Mouse (Mus musculus): ENCODE measurements around the gene Olfr149. TPM values are rescaled to one million over a fixed set of nuclear protein-coding genes. Genes with fewer than 3 reads are reported as not detected.

Gene Olfr149
- polyA plus RNA-seq, 1 experiment from 2014 or later = not detected

GRCm38 (mm10) chr9:39678557-39678956 is 28.4 kb downstream of the Olfr149 start:
- WGBS = 92% methylated on average over 2 of the region's 2 CpGs
- no peak overlapping the region for H3K4me3 ChIP-seq (ENCODE audit: low read depth, low read length)
- H3K4me2 ChIP-seq (replicated peaks; ENCODE audit: low read depth, low read length) = no peak overlapping the region
- no peak overlapping the region for H3K27ac ChIP-seq (ENCODE audit: low read length)
- no peaks in the 10 kb centered on the region for H3K9me3 ChIP-seq (ENCODE audit: control insufficient read depth, low read depth, low read length)
- no peaks in the 10 kb centered on the region for H3K4me1 ChIP-seq (ENCODE audit: control insufficient read depth, insufficient read depth, low read length)
- no peaks in the 10 kb centered on the region for H3K27me3 ChIP-seq (ENCODE audit: control insufficient read depth, insufficient read depth, low read length)
- ATAC-seq (ENCODE audit: insufficient number of reproducible peaks, insufficient read depth, low FRiP score, low read depth) = no peak
- no peak overlapping the region for H3K9ac ChIP-seq (replicated peaks; ENCODE audit: low read depth, low read length)
- no peaks in the 10 kb centered on the region for H3K36me3 ChIP-seq (ENCODE audit: control insufficient read depth, insufficient read depth, low read length)

GRCm38 (mm10) chr9:39674820-39675219 is 32.1 kb downstream of the Olfr149 start:
- H3K9me3 ChIP-seq (ENCODE audit: control insufficient read depth, low read depth, low read length) = no peaks in the 10 kb centered on the region
- no peak overlapping the region for H3K4me3 ChIP-seq (ENCODE audit: low read depth, low read length)
- no peaks in the 10 kb centered on the region for H3K36me3 ChIP-seq (ENCODE audit: control insufficient read depth, insufficient read depth, low read length)
- no peak overlapping the region for H3K4me2 ChIP-seq (replicated peaks; ENCODE audit: low read depth, low read length)
- H3K27me3 ChIP-seq (ENCODE audit: control insufficient read depth, insufficient read depth, low read length) = no peaks in the 10 kb centered on the region
- ATAC-seq (ENCODE audit: insufficient number of reproducible peaks, insufficient read depth, low FRiP score, low read depth) = no peak
- no peak overlapping the region for H3K9ac ChIP-seq (replicated peaks; ENCODE audit: low read depth, low read length)
- H3K27ac ChIP-seq (ENCODE audit: low read length) = no peak overlapping the region
- no peaks in the 10 kb centered on the region for H3K4me1 ChIP-seq (ENCODE audit: control insufficient read depth, insufficient read depth, low read length)
- WGBS = 83% methylated on average over 2 of the region's 2 CpGs

GRCm38 (mm10) chr9:39669723-39670122 is 37.2 kb downstream of the Olfr149 start:
- H3K4me3 ChIP-seq (ENCODE audit: low read depth, low read length) = no peak overlapping the region
- H3K9me3 ChIP-seq (ENCODE audit: control insufficient read depth, low read depth, low read length) = no peaks in the 10 kb centered on the region
- ATAC-seq (ENCODE audit: insufficient number of reproducible peaks, insufficient read depth, low FRiP score, low read depth) = no peak
- no peak overlapping the region for H3K4me2 ChIP-seq (replicated peaks; ENCODE audit: low read depth, low read length)
- no peaks in the 10 kb centered on the region for H3K4me1 ChIP-seq (ENCODE audit: control insufficient read depth, insufficient read depth, low read length)
- H3K27ac ChIP-seq (ENCODE audit: low read length) = no peak overlapping the region
- H3K9ac ChIP-seq (replicated peaks; ENCODE audit: low read depth, low read length) = no peak overlapping the region
- no peaks in the 10 kb centered on the region for H3K27me3 ChIP-seq (ENCODE audit: control insufficient read depth, insufficient read depth, low read length)
- H3K36me3 ChIP-seq (ENCODE audit: control insufficient read depth, insufficient read depth, low read length) = no peaks in the 10 kb centered on the region
- WGBS = 73% methylated on average over 2 of the region's 2 CpGs

GRCm38 (mm10) chr9:39666905-39667304 is 40.0 kb downstream of the Olfr149 start, which contains the start of gene Olfr963:
TSS of gene Olfr963 (plus strand) at chr9:39667205.
- no peak for ATAC-seq (ENCODE audit: insufficient number of reproducible peaks, insufficient read depth, low FRiP score, low read depth)
- 93% methylated on average over 1 of the region's 1 CpGs for WGBS
- H3K9ac ChIP-seq (replicated peaks; ENCODE audit: low read depth, low read length) = no peak within 1 kb of the TSS
- no peak within 1 kb of the TSS for H3K4me3 ChIP-seq (ENCODE audit: low read depth, low read length)
- H3K4me2 ChIP-seq (replicated peaks; ENCODE audit: low read depth, low read length) = no peak within 1 kb of the TSS
- no peaks in the 10 kb centered on the region for H3K9me3 ChIP-seq (ENCODE audit: control insufficient read depth, low read depth, low read length)
- H3K36me3 ChIP-seq (ENCODE audit: control insufficient read depth, insufficient read depth, low read length) = no peaks in the 10 kb centered on the region
- no peaks in the 10 kb centered on the region for H3K27me3 ChIP-seq (ENCODE audit: control insufficient read depth, insufficient read depth, low read length)
- no peak within 1 kb of the TSS for H3K27ac ChIP-seq (ENCODE audit: low read length)
- H3K4me1 ChIP-seq (ENCODE audit: control insufficient read depth, insufficient read depth, low read length) = no peaks in the 10 kb centered on the region

- Histone ChIP-seq H3K4me1 (ENCODE audit: control insufficient read depth, insufficient read depth, low read length) (no peaks in the 10 kb centered on the region), H3K4me3 (ENCODE audit: low read depth, low read length) (no peak overlapping the region), H3K4me2 (replicated peaks; ENCODE audit: low read depth, low read length) (no peak overlapping the region), H3K9me3 (ENCODE audit: control insufficient read depth, low read depth, low read length) (no peaks in the 10 kb centered on the region), H3K27me3 (ENCODE audit: control insufficient read depth, insufficient read depth, low read length) (no peaks in the 10 kb centered on the region), H3K36me3 (ENCODE audit: control insufficient read depth, insufficient read depth, low read length) (no peaks in the 10 kb centered on the region), H3K27ac (ENCODE audit: low read length) (no peak overlapping the region), H3K9ac (replicated peaks; ENCODE audit: low read depth, low read length) (no peak overlapping the region)
- WGBS = 71% methylated on average over 6 of the region's 6 CpGs
- no peak for ATAC-seq (ENCODE audit: insufficient number of reproducible peaks, insufficient read depth, low FRiP score, low read depth)
Measured at GRCm38 (mm10) chr9:39654756-39655396, 52.0 kb downstream of the Olfr149 start.

Other genes with a start within 250 kb of the Olfr149 start
- gene Olfr955, start 235.2 kb downstream of the Olfr149 start, polyA plus RNA-seq (2014; fragmentation: Nextera tagmentation; extraction: Ambion mirVana) = not detected in 2 replicates
- gene Olfr44, start 213.1 kb downstream of the Olfr149 start, polyA plus RNA-seq (2014; fragmentation: Nextera tagmentation; extraction: Ambion mirVana) = not detected in 2 replicates
- not detected in 2 replicates for gene Olfr957, start 191.3 kb downstream of the Olfr149 start, polyA plus RNA-seq (2014; fragmentation: Nextera tagmentation; extraction: Ambion mirVana)
- not detected in 2 replicates for gene Olfr958, start 153.1 kb downstream of the Olfr149 start, polyA plus RNA-seq (2014; fragmentation: Nextera tagmentation; extraction: Ambion mirVana)
- gene Olfr959, start 131.5 kb downstream of the Olfr149 start, polyA plus RNA-seq (2014; fragmentation: Nextera tagmentation; extraction: Ambion mirVana) = not detected in 2 replicates
- 34.6 and 39.9 TPM in 2 replicates for gene AW551984, start 102.7 kb downstream of the Olfr149 start, polyA plus RNA-seq (2014; fragmentation: Nextera tagmentation; extraction: Ambion mirVana)
- not detected in 2 replicates for gene Olfr148, start 96.5 kb downstream of the Olfr149 start, polyA plus RNA-seq (2014; fragmentation: Nextera tagmentation; extraction: Ambion mirVana)
- not detected in 2 replicates for gene Olfr960, start 85.7 kb downstream of the Olfr149 start, polyA plus RNA-seq (2014; fragmentation: Nextera tagmentation; extraction: Ambion mirVana)
- gene Olfr961, start 62.0 kb downstream of the Olfr149 start, polyA plus RNA-seq (2014; fragmentation: Nextera tagmentation; extraction: Ambion mirVana) = not detected in 2 replicates
- not detected in 2 replicates for gene Olfr963, start 39.9 kb downstream of the Olfr149 start, polyA plus RNA-seq (2014; fragmentation: Nextera tagmentation; extraction: Ambion mirVana)
- gene Olfr965, start 4.2 kb upstream of the Olfr149 start, polyA plus RNA-seq (2014; fragmentation: Nextera tagmentation; extraction: Ambion mirVana) = not detected in 2 replicates
- gene Olfr150, start 23.9 kb upstream of the Olfr149 start, polyA plus RNA-seq (2014; fragmentation: Nextera tagmentation; extraction: Ambion mirVana) = not detected in 2 replicates
- gene Olfr967, start 39.1 kb upstream of the Olfr149 start, polyA plus RNA-seq (2014; fragmentation: Nextera tagmentation; extraction: Ambion mirVana) = not detected in 2 replicates
- gene Olfr968, start 76.1 kb upstream of the Olfr149 start, polyA plus RNA-seq (2014; fragmentation: Nextera tagmentation; extraction: Ambion mirVana) = not detected in 2 replicates
- gene Olfr969, start 83.8 kb upstream of the Olfr149 start, polyA plus RNA-seq (2014; fragmentation: Nextera tagmentation; extraction: Ambion mirVana) = not detected in 2 replicates
- not detected in 2 replicates for gene Olfr970, start 101.7 kb upstream of the Olfr149 start, polyA plus RNA-seq (2014; fragmentation: Nextera tagmentation; extraction: Ambion mirVana)
- not detected in 2 replicates for gene Olfr971, start 129.8 kb upstream of the Olfr149 start, polyA plus RNA-seq (2014; fragmentation: Nextera tagmentation; extraction: Ambion mirVana)
- not detected in 2 replicates for gene Olfr972, start 159.3 kb upstream of the Olfr149 start, polyA plus RNA-seq (2014; fragmentation: Nextera tagmentation; extraction: Ambion mirVana)
- gene Olfr229, start 200.2 kb upstream of the Olfr149 start, polyA plus RNA-seq (2014; fragmentation: Nextera tagmentation; extraction: Ambion mirVana) = not detected in 2 replicates
- gene Olfr974, start 230.4 kb upstream of the Olfr149 start, polyA plus RNA-seq (2014; fragmentation: Nextera tagmentation; extraction: Ambion mirVana) = not detected in 2 replicates
- 0.09 TPM in 1 of 2 replicates, not detected in the other for gene Olfr975, start 244.9 kb upstream of the Olfr149 start, polyA plus RNA-seq (2014; fragmentation: Nextera tagmentation; extraction: Ambion mirVana)

Measured in stomach, embryonic 14.5 days (tissue).